Mouse (Mus musculus) cerebellum, postnatal 36 days (tissue): ENCODE results near the gene Hbb-bh1.
"Not testable (repeated sequence)": the region's sequence is repeated elsewhere in the genome, so short reads cannot be mapped to it uniquely, and the experiment has no call there.

Experiments used
- DNase-seq, 2 experiments: peaks; one replicate each; pipeline ENCODE4 v3.0.0; 2021 to 2022; ENCODE audit warnings: mixed read lengths in 2 of 2

Hbb-bh1 gene

GRCm38 (mm10) chr7:103843034-103843433 is at the start of gene Hbb-bh1:
Hbb-bh1 (minus strand) TSS chr7:103843164.
- no peak for DNase-seq

- no peak for DNase-seq
Measured at GRCm38 (mm10) chr7:103886152-103886551, 43.2 kb upstream of the Hbb-bh1 start, which contains the start of gene Olfr66. Olfr66 (minus strand) TSS chr7:103886252.

DNA sequence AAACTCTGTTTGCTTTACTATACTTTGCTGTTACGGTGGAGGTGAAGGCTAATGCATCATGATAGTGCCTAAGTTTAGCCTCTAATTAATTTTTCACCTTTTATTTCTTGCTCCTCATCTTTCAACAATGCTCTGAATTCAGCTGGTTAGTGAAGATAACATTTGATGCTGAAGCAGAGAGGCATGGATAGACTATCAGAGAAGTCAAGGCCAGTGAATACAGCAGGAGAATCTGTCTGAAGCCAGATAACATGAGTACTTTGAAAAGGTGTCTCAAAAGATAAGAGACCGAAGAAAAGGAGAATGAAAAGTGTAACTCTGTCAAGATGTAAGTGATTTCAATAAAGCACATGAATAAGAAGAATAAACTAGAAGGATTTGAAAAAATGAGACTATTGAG is 34.1 kb upstream of the Hbb-bh1 start:
- DNase-seq = no peak

DNA sequence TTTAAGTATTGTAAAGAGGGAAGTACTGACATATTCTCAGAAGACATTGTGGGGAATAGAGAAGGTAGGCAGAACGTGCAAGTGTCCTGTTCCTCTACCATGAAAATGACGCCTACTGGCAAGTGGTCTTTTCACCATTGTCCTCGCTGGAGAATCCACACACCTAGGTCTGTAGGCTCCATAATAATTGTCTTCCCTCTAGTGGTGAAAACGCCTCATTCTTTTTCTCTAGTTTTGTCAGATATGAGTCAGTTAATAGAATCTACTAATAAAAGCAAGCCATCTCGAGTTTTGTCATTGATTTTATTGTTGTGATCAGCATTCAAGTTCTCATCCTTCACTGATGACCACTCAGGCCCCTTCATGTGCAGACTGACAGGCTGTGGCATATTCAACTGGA is 31.5 kb upstream of the Hbb-bh1 start:
- DNase-seq = no peak

DNA sequence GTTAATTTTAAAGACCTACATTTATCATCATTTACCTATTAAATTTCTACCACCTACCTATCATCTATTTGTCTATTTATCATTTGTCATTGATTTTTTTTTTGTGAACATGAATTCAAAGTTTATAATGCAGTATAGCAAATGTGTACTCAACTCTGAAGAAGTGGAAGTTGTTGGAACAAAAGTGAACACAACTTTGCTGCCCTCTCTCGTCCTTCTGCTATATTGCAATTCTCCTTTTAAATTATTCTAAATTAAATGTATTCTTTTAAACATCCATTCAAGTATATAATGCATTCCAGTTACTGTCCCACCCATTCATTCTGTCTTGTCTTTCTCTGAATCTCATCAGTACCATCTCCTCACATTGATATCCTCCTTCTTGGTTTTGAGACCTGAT is 30.1 kb upstream of the Hbb-bh1 start:
- DNase-seq = no peak

- DNase-seq = no peak
Measured at GRCm38 (mm10) chr7:103870667-103871066, 27.7 kb upstream of the Hbb-bh1 start.

DNA sequence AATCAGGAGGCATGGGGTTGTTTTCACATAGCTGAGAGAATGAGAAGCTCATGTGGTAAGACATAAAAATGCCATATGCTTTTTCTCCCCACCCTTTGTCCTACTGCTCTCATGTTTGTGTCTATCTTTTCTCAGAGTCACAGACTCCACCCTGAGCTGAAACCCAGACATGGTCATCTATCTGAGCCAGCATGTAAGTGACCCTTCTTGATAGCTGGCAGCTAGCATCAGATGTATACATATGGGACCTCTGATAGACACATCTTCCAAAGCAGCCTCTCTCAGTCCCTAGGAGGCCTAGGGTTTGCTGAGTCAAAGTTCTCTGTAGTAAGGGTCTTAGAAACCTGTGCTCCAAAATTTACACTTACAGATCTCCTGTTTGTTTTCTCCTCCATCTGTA is 22.8 kb upstream of the Hbb-bh1 start:
- DNase-seq = no peak

- no peak for DNase-seq
Measured at GRCm38 (mm10) chr7:103861531-103861930, 18.6 kb upstream of the Hbb-bh1 start.

GRCm38 (mm10) chr7:103860855-103861254 is 17.9 kb upstream of the Hbb-bh1 start:
- DNase-seq = no peak

DNA sequence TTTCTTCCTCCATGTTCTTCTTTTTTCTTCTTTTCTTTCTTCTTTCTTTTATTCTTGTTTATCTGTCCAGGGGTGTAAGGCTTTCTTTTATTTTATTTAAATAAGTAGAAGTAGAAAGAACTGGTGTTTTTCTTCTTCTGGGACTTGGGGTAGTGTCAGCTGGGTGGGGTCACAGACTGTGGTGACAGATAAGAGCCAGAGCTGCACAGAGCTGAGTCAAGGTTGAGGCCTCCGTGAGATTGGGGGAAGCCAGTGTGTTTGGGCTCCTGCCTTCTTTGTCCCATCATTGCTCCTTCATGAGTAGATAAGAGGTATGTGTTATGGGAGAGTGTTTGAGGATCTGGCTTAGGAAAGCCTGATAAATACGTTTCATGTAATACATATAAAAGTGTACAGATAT is 16.1 kb upstream of the Hbb-bh1 start:
- DNase-seq = no peak

DNA sequence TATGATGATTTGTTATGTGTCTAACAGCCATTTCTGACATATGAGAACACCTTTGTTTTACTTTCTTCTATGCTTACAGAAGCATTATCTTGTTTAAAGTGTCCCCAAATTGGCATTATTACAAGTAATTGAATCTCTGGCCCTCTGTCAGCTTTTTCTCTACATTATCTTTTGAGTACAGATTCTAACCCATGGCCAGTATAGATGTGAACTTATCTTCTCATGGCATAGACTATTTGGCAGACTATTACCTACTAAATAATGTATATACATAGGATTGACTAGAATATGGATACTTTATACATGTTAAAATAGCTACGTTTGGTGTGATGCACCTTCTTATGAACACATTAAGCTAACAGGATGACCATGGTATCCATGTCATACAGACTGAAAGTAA is 11.7 kb upstream of the Hbb-bh1 start:
- no peak for DNase-seq

GRCm38 (mm10) chr7:103853090-103853489 is 10.1 kb upstream of the Hbb-bh1 start, which contains the start of gene Hbb-y:
Hbb-y (minus strand) TSS chr7:103853216.
- no peak for DNase-seq

DNA sequence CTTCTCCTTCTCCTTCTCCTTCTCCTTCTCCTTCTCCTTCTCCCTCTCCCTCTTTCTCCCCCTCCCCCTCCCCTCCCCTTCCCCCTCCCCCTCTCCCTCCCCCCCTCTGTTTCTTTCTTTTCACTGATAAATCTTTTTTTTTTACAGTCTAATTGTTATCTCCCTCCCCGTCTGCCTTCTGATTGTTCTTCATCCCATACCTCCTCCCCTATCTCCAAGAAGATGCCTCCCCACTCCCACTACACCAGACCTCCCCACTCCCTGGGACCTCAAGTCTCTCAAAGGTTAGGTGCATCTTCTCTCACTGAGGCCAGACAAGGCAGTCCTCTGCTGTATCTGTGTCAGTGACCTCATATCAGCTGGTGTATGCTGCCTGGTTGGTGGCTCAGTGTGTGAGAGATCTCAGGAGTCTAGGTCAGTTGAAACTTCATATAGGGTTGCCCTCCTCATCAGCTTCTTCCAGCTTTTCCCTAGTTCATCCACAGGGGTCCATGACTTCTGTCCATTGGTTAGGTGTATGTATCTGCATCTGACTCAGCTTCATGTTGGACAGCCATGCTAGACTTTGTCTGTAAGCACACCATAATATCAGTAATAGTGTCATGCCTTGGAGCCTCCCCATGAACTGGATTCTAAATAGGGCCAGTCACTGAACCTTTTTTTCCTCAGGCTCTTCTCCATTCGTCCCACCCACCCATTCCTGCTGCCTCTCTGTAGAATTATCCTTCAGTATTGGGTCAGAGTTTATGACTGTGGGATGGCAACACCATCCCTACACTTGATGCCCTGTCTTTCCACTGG is 1.8 kb upstream of the Hbb-bh1 start:
- no peak for DNase-seq

DNA sequence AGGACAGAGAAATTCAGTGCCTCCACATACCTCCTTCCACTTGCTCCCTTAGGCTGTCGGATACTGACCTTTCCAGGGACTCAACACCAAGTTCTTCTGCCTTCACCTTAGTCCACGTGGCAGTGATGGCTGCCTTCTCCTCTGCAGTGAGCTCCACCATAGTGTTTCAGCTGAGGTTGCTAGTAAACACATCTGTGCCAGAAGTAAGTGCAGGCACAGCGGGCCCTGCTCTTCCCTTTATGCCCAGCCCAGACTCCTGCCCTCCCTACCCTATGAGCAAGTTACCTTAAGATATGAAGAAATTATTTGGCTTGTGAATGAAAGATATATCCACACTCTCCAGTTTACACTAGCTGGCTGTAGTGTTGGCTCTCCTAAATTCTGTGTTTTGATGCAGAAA is 2.7 kb downstream of the Hbb-bh1 start, which contains the start of gene Hbb-bh2:
Gene Hbb-bh2 (minus strand): TSS at position 253 of the 400 bp plus-strand sequence.
- no peak for DNase-seq

DNA sequence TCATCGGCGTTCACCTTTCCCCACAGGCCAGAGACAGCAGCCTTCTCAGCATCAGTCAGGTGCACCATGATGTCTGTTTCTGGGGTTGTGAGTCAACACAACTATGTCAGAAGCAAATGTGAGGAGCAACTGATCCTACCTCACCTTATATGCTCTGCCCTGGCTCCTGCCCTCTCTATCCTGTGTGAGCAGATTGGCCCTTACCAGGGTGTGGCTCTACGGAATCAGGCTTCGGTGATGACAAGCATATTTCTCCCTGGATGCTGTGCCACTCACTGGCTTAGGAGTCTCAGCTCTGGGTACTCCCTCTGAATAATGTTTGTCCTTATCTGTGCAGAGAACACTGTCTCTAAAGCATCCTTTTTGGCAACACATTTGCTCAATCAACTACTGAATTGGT is 15.2 kb downstream of the Hbb-bh1 start, which contains the start of gene Hbb-bs:
Gene Hbb-bs (minus strand): TSS at position 289 of the 400 bp plus-strand sequence.
- DNase-seq = no peak

- not testable (repeated sequence) for DNase-seq
Measured at GRCm38 (mm10) chr7:103827139-103827538, 15.8 kb downstream of the Hbb-bh1 start.

- DNase-seq = no peak
Measured at GRCm38 (mm10) chr7:103826255-103826887, 16.6 kb downstream of the Hbb-bh1 start.

GRCm38 (mm10) chr7:103825536-103826254 is 17.3 kb downstream of the Hbb-bh1 start:
- DNase-seq = no peak

- no peak for DNase-seq
Measured at GRCm38 (mm10) chr7:103824597-103824996, 18.4 kb downstream of the Hbb-bh1 start.

GRCm38 (mm10) chr7:103815085-103815484 is 27.9 kb downstream of the Hbb-bh1 start:
- not testable (repeated sequence) for DNase-seq

- no peak for DNase-seq
Measured at GRCm38 (mm10) chr7:103813766-103814165, 29.2 kb downstream of the Hbb-bh1 start, which contains the start of gene Hbb-bt. Hbb-bt (minus strand) TSS chr7:103813996.

- not testable (repeated sequence) for DNase-seq
Measured at GRCm38 (mm10) chr7:103813152-103813551, 29.8 kb downstream of the Hbb-bh1 start.

DNA sequence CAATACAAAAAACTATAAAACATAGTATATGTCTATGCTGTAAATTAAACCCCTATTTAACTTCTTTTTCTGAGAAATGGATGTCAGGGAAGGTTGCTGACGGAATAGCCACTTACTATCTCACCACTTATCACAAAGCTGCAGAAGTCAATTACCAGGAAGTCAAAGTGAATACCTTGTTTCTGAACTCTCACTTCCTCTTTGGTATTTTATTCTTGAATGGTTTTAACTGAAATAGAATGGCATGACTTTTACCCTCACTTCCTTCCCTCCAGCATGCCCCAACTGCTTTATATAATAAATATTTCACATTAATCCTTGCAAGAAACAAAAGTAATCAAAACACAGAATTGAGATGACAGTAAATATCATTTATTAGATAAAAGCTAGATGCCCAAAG is 30.8 kb downstream of the Hbb-bh1 start:
- no peak for DNase-seq
